Mouse (Mus musculus) gonadal fat pad, adult 2 months (tissue): ENCODE results near the gene Dus2. TPM values are rescaled to one million over a fixed set of nuclear protein-coding genes. Genes with fewer than 3 reads are reported as not detected.

ENCODE experiments used
- DNase-seq: peaks from one replicate; pipeline ENCODE4 v3.0.0-alpha.2; 2012; ENCODE audit warnings: low read depth
- polyA plus RNA-seq: library from polyadenylated mRNA; depleted of rRNA; stranded (reverse); fragments of >200 nt; gene quantifications from 2 replicates; pipeline ENCODE4 v1.2.3, GENCODE M21; 2012; rRNA removed

The Dus2 gene
- polyA plus RNA-seq, 1 experiment = 14.5 TPM

DNA sequence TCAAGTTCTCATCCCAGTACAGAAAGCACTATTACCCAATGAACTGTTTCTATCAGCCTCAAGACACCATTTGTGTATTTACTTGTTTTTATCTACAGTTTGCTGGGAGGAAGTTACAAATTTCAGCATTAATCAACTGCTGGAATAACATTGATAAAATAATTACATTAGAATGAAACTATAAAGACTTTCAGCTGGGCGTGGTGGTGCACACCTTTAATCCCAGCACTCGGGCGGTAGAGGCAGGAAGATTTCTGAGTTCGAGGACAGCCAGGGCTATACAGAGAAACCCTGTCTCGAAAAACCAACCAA is 84.7 kb downstream of the Dus2 start:
- no peak for DNase-seq

DNA sequence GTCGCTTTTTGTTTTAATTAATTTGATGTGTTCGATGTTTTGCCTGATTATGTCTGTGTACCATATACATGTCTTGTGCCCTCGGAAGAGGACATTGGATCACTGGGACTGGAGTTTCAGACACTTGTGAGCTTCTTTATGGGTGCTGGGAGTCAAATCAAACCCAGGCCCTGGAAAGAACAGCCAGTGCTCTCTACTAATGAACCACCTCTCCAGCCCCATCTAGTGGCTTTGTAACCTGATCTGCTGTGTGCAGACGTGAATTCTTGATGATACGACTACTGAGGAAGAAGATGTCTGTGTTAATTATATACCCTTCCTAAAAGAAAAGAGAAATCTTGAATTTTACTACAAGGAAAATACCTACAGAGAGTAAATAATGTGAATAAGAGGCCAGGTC is 85.5 kb downstream of the Dus2 start:
- DNase-seq = no peak

DNA sequence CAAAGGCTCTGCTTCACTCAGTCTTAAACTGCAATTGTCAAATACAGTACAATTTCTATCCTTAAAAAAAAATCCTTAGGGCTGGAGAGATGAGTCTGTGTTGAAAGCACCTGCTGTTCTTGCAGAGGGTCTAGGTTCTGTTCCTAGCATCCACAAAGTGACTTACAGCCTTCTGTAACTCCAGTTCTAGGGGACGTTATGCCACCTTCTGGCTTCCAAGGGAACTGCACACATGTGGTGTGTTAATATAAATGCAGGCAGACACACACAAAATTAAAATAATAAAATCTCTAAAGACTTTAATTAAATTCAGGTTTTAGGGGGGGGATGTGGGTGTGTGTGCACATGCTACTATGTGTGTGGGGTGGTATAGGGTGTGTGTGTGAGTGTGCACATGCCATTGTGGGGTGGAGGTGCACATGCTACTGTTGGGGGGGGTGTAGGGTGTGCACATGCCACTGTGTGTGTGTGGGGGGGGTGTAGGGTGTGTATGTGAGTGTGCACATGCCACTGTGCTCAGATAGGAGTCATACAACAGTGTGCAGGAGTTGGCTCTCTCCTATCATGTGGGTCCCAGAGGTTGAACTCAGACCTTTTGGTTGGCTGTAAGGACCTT is 86.4 kb downstream of the Dus2 start:
- DNase-seq = no peak

DNA sequence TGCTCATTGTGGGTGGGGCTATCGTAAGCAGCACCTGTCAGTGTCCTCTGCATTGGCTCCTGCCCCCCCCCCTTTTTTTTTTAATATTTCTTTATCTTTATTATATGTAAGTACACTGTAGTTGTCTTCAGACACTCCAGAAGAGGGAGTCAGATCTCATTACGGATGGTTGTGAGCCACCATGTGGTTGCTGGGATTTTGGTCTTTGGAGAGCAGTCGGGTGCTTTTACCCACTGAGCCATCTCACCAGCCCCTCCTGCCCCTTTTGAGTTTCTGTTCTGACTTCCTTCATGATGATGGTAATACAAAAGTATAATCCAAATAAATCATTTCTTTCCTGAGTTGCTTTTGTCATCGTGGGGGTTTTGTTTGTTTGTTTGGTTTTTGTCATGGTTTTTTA is 111.2 kb downstream of the Dus2 start:
- DNase-seq = no peak

Other genes with a start within 250 kb of the Dus2 start
- 5.3 and 6.7 TPM in 2 replicates for gene Gfod2, start 232.7 kb upstream of the Dus2 start, polyA plus RNA-seq
- 20.0 and 20.4 TPM in 2 replicates for gene Ranbp10, start 164.0 kb upstream of the Dus2 start, polyA plus RNA-seq
- gene Tsnaxip1, start 163.6 kb upstream of the Dus2 start, polyA plus RNA-seq = 1.1 and 1.2 TPM in 2 replicates
- 18.9 and 23.0 TPM in 2 replicates for gene Cenpt, start 138.1 kb upstream of the Dus2 start, polyA plus RNA-seq
- 44.3 and 46.8 TPM in 2 replicates for gene Thap11, start 136.2 kb upstream of the Dus2 start, polyA plus RNA-seq
- 23.5 and 25.7 TPM in 2 replicates for gene Nutf2, start 130.8 kb upstream of the Dus2 start, polyA plus RNA-seq
- 54.3 and 63.5 TPM in 2 replicates for gene Edc4, start 110.5 kb upstream of the Dus2 start, polyA plus RNA-seq
- gene Nrn1l, start 97.8 kb upstream of the Dus2 start, polyA plus RNA-seq = 1.4 and 1.7 TPM in 2 replicates
- gene Pskh1, start 90.9 kb upstream of the Dus2 start, polyA plus RNA-seq = 47.8 and 51.9 TPM in 2 replicates
- 1.5 and 7.4 TPM in 2 replicates for gene Ctrl, start 57.5 kb upstream of the Dus2 start, polyA plus RNA-seq
- 69.8 and 91.4 TPM in 2 replicates for gene Psmb10, start 52.9 kb upstream of the Dus2 start, polyA plus RNA-seq
- 2.3 and 2.6 TPM in 2 replicates for gene Lcat, start 48.0 kb upstream of the Dus2 start, polyA plus RNA-seq
- 46.8 and 56.3 TPM in 2 replicates for gene Slc12a4, start 25.2 kb upstream of the Dus2 start, polyA plus RNA-seq
- gene Dpep3, start 11.9 kb upstream of the Dus2 start, polyA plus RNA-seq = 0.92 and 1.7 TPM in 2 replicates
- not detected in 2 replicates for gene Dpep2nb, start 14.6 kb downstream of the Dus2 start, polyA plus RNA-seq
- gene Ddx28, start 20.5 kb downstream of the Dus2 start, polyA plus RNA-seq = 8.9 and 9.9 TPM in 2 replicates
- gene Nfatc3, start 67.5 kb downstream of the Dus2 start, polyA plus RNA-seq = 23.5 and 26.6 TPM in 2 replicates
- 59.5 and 80.6 TPM in 2 replicates for gene Esrp2, start 145.6 kb downstream of the Dus2 start, polyA plus RNA-seq
- gene Pla2g15, start 159.1 kb downstream of the Dus2 start, polyA plus RNA-seq = 21.4 and 23.4 TPM in 2 replicates
- 18.3 and 24.9 TPM in 2 replicates for gene Slc7a6, start 177.5 kb downstream of the Dus2 start, polyA plus RNA-seq
- 12.0 and 14.8 TPM in 2 replicates for gene Slc7a6os, start 219.6 kb downstream of the Dus2 start, polyA plus RNA-seq
- 27.2 and 34.0 TPM in 2 replicates for gene Prmt7, start 219.6 kb downstream of the Dus2 start, polyA plus RNA-seq